Mouse (Mus musculus) kidney, adult 8-10 months (tissue): ENCODE results near the gene Bfsp2.

Experiments
- DNase-seq, 2 experiments: peaks; one replicate each; pipeline ENCODE4 v3.0.0; 2022

The Bfsp2 gene

DNA sequence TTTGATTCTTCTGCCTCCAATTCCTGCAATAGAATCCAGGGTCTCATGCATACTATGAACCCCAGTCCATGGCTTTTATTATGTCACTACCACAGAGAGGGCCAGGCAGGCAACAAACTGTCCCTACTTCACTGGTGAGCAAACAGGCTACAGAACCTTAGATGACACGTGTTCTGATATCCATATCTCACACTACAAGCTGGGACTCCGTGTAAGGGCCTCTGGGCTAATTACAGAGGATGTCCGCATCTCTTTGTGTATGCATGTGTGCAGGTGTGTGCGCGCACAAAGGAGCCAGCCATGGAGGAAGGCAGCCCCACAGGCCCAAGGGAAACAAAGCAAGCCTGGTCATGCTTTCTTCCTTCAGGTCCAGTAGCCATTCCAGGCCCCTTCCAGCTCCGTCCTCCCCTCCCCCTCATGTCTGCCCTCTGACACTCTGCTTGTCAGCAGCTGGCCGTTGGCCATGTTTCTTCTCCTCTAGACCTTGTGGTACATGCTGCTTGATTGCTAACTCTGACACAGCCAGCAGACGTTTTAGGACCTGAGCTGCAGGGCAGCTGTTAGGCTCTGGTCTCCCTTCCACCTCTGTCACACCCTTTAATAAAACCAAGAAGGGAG is 492 bp upstream of the Bfsp2 start:
- peak; percentile 76 to 78 for DNase-seq

DNA sequence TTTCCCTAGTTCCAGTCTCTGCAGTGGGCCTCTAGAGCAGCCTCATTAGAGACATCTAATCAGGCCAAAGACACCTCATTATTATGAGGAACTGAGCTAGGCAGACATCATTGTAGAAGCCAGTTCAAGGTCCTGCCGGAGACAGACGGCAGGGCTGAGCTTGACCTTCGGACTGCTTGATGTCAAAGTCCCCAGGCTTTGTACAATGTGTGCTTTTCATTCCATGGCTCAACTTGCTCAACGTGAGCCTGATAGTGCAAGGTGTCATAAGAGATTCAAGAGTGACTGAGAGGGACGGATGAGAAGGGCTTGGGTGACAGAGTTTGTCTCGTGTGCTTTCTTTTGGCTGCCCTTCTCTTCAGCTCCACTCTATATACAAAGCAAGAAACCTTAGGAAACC is 4.8 kb downstream of the Bfsp2 start:
- DNase-seq: peak; percentile 65 to 69

DNA sequence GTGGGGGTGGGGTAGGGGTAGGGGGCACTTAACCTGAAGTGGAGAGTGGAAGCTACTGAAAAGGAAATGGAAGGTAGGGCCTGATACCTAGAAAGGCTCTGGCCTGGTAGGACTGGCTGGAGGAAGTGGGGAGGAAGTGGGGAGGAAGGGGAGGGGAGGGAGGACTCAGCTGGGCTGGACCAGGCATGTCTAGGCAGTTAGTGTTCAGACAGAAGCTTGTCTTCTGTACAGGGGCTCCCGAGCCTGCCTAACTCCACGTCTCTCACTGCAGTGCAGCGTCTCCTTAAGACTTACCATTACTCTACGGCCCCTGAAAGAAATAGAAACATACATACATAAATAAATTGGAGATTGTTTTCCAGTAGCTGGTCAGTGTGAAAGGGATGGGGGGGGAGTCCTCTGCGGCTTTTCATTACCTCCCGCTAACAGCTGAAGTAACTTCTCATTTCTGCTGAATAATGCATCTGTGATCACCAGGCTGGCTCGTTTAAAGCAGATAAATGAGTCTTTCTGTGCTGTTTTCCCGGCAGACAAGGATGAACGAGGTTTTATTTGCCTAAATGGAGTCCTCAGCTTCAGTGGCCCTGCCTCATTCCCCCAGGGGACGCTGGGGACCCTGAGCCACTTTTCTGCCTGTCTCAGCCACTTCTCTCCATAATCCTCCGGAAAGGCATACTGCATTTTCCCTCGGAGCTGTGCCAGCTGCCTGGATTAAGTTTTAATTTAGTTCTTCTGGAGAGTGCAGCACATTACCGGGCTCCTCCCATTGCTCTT is 6.1 kb downstream of the Bfsp2 start:
- DNase-seq: peak; percentile 33 to 74

DNA sequence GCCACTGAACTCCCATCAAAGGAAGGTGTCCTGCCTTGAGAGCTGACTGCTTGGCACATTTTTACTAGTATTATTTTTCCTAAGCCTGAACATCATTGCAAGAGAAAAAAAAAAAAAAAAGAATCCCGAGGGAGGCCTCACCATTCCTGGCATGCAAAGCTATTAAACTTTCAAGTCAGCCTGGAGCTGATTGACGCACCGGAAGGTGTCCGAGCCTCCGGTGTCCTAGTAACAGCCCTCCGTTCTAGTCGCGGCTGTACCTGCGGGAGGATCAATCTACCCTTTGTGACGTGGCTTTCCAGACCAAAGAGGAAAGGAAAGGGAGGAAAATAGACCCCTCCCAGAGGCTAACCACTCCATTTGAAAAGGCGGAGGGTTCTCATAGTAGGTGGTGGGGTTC is 8.4 kb downstream of the Bfsp2 start:
- no peak for DNase-seq

DNA sequence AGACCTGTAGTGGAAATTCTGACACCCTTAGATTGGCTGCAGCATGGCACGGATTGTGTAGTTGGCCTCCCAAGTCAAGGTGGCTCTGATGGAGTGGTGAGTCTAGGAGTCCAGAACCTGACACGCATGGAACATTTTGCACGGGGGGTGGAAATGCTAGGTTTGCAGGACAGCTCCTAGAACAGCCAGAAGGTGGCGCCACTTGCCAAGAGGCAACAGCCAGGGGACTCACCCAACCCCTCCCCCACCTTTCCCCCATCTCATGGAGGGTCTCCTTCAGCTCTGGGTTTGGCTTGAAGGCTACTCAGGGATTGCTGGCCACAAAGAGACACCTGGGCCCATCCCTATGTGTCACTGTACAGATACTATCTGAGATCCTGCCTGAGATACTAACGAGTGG is 10.7 kb downstream of the Bfsp2 start:
- DNase-seq: peak in 1 of 2 experiments; percentile 53

DNA sequence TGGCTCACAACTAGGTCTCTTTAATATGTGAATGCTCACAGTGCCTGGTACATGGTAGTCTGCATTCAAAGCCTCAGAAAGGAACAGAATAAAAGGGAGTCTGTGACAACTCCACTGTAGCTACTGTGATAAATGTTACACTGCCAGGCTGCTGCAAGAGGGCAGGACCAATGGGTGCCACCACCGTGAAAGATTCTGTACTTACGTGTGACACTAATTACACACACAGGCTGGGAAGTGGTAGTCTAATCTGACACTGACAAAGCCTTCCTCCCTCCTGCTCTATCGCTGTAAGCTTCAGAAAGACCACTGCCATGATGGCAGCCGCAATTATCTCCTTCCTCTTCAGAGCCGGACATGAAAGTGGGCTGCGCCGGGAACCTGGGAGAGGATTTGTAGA is 11.3 kb downstream of the Bfsp2 start:
- no peak for DNase-seq

DNA sequence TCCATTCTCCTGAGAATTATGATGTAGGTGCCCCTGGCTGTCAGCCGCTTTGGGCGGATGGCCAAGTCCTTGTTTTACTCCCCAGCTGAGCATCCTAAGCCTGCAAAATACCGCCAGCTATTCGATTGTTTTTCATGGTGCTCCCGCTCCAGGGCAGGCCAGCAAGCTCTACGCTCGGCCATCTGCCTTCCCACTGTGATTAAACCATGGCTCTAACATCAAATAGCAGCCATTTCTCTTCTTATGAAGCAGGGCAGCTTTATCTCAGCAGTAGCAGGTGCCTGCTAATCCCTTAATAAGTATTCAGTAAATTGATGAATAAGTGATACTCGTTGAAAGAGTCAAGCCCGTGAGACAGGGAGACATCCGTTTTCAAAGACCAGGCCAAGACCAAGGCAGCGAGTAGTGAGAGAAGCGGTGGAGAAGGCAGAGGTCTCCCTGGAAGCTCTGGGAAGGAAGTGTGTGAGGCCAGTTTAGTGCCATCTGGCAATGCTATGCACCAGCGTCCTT is 14.5 kb downstream of the Bfsp2 start:
- no peak for DNase-seq

DNA sequence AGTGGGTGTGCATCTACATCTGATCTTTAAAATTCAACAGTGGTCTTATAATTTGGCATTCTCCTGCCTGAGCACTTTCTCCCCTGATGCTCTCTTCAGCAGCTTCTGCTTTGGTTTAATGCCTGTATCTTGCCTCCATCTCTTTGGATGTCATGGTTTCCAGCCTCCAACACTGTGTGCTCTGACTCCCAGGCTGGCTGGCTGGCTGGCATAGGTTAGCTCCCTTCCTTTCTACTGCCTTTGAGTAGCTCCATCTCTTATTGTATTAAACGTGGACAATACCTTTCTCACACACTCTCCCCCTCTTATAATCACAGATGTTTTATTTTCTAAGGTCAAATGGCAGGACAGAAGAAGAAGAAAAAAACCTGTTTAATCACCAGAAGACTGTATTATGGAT is 14.9 kb downstream of the Bfsp2 start:
- no peak for DNase-seq

DNA sequence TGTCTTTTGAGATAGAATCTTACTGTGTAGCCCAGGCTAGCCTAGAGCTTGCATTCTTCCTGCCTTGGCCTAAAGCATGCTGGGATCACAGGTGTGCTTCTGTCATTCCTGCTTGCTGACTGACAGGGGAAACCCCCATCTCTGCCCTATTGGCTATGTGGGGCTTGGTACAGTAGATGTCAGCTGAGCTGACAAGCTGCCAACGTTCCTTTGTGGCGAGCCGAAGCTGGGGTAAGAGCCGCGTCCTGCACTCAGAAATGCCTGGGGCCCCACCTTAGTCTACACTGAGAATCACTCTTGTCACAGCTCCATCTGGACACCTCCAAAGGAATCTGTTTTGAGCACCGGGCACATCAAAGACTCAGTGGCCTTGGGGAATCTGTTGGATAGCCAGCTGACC is 16.4 kb downstream of the Bfsp2 start:
- no peak for DNase-seq

DNA sequence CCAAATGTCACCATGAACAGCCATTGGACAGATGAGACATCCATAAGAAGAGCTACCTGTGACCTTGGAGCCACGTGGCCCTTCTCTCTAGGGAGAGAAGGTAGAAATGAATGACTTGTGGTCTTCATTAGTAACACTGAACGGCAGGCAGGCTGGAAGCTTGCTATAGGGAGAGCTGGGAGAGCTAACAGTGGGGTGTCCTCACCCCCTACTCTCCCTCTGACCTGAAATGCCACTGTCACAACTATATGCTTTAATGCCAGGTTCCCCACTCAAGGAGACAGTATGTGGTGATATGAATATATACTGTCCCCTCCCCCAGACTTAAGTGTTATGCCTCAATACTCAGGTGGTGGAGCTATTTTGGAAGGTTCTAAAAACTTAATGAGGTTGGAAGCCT is 20.4 kb downstream of the Bfsp2 start:
- no peak for DNase-seq

DNA sequence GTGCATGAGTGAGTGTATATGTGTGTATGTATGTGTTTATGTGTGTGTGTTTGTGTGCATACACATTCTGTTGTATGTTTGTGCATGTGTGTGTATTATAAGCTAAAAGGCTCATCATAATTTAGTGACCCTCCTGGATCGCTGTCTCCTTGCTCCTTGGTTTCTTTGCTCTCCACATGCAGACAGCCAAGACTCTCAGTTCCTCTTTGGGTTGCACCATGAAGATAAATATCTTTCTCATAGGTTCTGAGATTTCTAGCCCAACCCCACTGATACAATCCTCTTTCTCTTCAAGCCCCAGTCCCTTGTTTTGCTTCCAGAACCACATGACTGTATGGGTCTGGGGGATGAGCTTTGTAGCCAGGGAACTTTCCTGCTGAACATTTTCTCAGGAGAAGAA is 20.9 kb downstream of the Bfsp2 start:
- no peak for DNase-seq

DNA sequence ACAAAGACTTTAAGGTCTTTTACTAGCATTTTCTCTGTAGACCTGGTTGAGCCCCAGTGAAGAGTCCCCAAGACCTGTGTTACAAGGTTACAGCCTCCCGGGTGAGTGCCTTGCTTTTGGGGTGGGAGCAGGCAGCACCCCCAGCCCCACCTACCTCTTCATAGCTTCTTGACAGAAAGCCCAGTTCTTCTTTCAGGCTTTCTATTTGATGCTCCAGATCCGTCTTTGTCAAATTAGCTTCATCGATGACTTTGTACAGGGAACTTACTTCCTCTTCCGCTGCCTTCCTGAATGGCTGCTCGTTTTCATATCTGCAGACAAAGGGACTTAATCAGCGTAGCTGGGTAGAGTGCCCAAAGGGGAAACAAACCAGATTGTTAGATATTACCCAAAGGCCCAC is 30.6 kb downstream of the Bfsp2 start:
- no peak for DNase-seq

DNA sequence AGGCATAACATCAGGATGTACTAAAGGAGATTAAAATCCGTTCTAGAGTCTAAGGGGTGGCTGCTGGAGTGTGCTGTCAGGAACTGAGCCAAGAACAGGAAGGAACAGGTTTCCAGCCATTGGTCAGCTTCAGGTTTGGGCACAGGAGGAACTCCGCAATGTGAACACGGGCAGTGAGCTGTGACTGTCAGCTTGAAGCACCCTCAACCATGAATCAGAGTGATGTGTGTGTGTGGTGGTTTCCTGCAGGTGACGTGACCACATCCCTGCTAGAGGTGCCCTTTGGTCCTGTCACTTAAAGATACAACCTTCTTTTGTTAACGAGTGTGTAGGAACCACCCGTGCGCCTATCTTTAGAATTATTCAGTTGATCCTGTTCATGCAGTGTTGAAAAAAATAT is 31.1 kb downstream of the Bfsp2 start:
- DNase-seq: peak in 1 of 2 experiments; percentile 11

DNA sequence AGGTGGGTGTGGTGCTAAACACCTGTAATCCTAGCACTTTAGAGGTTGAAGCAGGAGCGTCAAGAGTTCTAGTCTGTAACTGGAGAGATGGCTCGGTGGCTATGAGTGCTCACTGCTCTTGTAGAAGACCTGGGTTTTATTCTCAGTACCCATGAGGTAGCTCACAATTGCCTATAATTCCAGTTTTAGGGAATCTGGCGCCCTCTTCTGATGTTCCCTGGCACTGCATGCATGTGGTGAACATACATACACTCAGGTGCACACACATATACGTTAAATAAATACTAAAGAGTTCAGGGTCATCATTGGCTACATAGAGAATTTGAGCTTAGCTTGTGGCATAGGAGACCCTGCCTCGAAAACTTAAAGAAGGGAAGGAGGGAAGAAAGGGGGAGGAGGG is 35.6 kb downstream of the Bfsp2 start:
- no peak for DNase-seq

DNA sequence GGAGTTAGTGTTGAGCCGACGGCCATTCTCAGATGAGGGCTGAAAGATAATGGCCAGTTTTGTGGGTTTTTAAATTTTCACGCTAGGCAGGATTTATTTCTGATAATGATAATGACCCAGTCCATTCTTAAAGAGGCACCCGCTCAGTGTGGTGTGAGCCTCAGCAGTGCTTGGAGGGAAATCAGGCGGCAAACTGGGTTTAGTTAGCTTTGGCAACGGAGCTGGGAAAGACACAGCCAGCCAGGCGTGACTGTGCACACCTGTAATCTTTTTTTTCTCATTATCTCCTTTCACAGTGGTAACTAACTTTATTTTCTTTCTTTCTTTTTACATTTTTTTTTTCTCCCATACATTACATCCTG is 36.4 kb downstream of the Bfsp2 start:
- no peak for DNase-seq

DNA sequence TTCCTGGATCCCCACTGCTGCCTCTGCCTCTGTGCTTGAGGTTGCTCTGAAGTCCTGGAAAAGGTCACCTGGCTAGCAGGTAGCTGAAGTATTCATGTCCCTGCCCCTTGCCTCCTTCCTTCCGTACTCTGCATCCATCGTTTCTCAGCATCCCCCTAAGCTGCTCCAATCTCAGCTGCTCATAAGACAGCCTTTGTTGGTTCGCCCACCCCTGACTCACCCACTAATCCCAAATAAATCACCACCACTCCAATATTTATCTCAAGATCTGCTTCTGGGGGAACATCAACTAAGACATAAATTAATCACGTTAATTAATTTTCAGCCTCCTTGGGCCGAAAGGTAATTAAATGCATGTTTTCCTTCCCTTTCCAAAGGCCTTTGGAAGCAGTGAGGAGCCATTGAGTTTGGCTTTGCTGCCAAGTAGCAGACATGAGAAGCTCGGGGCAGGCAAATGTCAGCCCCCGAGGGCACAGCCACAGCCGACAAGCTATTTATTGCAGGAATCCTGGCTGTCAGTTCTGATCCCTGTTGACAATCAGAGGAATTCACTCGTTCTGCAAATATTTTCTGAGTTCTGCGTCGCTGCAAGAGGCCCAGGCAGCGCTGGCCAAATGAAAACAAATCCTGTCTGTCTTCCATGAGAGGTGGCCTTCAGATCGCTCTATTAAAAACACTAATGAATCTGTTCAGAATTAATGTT is 36.9 kb downstream of the Bfsp2 start:
- no peak for DNase-seq

DNA sequence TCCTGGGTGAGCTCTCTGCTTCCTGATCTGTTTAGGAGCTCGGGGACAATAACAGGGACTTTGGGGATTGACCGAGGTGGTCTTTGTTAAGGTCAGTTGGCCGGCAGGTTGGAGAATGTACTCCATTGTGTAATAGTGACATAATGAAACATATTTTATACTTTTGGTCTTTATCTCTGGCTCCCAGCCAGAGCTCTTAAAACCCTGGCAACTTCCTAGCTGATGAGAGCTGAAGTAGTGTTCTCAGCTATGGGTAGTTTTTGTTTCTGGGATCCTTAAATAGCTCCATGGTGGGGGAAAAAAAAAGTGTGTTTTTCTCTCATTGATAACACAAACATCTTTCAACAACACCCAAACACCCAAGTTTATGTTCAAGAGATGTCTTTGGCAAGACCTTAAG is 39.6 kb downstream of the Bfsp2 start:
- DNase-seq: no peak

DNA sequence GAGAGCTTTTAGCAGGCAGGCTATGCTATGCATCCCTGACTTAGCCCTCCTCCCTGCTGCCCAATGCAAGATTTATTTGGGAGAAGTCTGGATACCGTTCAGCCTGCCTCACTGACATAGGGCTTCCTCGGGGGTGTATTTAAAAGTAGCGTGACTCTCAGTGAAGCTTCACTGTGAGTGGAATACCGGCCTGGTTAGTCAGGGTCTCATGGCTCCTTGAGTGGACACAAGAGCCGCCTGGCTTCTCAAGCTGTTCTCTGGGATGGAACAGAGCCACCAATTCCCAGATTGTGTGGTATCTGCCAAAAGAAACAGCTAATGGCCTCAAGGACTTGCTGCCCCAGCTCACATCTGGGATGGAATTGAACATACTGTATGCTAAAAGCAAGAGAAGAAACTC is 43.1 kb downstream of the Bfsp2 start:
- DNase-seq: no peak

DNA sequence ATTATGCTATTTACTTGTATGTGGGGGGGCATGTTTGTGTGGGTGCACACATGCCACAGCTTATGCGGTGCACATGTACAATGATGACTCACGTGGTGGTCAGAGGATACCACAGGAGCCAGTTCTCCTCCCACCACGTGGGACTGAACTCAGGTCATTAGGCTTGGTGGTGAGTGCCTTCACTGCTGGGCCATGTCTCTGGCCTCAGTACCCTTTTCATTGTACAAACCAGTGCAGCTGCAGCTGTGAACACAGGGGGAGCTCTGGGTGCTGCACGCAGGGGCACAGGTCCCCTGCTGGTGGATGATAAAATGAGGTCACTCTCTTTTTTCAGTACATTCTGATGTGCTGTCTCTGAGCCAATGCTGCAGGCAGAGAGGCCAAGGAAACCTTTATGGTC is 46.1 kb downstream of the Bfsp2 start:
- no peak for DNase-seq

DNA sequence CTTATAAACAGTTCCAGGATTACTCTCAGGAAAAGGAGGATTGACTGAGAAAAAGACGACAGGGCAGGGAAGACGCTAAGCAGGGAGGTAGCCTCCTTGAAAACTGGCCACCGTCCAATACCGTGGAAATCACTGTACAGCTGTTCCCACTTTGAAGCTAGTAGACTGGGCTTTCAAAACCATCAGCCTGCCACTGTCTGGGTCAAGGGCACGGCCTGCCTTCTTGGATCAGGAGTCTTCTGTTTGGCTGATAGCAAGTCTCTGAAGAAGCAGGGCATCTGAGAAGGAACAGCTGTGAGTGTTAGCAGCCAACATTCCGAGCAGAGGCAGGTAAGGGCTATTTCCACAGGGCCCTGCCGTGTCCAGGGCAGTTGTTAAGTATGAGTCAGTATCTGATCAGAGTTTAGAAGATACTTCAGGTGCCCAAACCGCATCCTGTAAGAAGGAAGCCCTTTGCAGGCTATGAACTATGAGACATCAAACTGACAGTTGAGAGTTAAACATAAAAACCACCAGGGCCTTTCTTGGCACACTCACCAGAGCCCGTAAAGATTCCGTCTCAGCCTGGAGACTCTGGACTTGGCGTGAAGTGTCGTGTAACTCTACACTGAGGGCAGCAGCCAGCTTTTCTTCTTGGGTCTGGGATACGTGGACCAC is 48.0 kb downstream of the Bfsp2 start:
- no peak for DNase-seq

DNA sequence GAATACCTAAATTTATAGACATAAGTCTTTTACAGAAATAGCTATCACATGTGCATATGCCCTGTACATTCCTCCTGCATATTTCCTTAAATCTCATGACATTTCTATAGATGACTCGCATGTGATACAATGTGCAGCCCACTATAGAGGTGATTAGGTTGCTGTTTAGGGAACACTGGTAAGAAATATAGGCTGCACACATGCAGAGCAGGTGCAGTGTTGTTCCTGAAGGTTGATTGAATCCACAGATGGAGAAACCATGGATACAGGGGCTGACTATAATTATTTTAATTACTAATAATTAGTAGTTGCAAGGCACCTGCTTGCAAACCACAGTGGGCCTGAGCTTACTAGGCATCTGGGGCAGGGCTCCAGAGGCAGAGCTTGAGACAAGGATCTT is 48.5 kb downstream of the Bfsp2 start:
- no peak for DNase-seq

DNA sequence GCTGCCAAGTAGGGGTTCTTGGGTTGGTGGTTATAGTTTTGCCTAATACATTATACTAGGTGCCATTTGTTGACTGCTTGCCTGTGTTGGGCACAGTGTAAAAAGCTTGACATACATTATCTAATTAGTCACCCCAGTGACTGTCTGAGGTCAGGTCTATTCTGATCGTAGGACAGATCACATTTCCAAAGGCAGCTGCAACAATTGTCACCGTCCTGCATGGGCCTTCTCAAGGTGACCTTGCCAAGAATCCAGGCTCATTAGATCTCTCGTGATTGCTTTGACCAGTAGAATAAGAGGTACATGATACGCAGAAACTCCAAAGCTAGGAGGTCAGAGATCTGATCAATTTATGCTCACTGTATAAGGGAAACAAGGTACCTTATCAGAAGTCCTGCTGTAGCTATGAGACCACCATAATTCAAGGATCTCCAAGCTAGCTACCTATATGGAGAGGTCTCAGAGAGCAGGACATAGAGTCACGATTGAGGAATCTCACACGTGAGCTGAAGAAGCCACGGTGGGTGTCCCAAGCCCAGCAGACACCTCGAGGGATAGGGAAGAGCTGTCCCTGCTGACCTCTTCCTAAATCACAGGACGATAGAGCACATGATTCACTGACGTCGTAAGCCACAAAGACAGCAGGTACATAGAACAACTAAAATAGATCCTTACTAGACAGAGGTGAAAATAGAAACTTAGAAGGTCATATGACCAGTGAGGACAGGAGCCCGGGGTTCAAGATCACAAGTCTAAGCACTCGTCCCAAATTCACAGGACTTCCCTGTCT is 49.6 kb downstream of the Bfsp2 start:
- DNase-seq: no peak

DNA sequence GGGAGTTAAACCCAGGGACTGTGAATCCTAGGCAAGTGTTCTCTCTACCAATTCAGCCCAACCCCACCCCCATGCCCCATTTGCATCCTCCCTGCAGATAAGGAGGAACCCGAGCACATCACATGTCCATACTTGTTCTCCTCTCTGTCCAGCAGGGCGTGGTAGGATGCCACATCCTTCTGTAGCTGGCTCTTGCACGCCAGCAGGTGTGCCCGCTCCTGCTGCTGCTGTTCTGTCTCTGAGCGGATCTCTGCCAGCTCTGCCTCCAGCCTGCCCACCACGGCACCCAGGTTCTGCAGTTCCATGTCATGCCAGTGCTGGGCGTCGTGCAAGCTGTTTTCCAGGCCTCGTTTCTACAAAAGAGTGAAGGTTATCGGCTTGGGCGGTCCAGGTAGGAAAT is 53.8 kb downstream of the Bfsp2 start:
- no peak for DNase-seq
